15 mouse cellular contexts compared by ENCODE assay signal in genomic region chr15:95914963-95915362, GRCm38 (mm10).
"Had no signal": no experiment of that assay in that cellular context is flagged by ENCODE, and none has a peak within 500 bp of the region (broad histone marks: within the 10 kb centered on the region; RNA-seq: fewer than 3 reads in every experiment).

No protein-coding gene starts in this region.

- H3K4me3 ChIP-seq: limb, embryonic 12.5 days; limb, embryonic 15.5 days; liver, embryonic 15.5 days had no signal

- H3K27me3 ChIP-seq: limb, embryonic 12.5 days; limb, embryonic 15.5 days; liver, embryonic 15.5 days had no signal

- H3K4me1 ChIP-seq: limb, embryonic 12.5 days had no signal

- H3K9me3 ChIP-seq: limb, embryonic 12.5 days; limb, embryonic 15.5 days; liver, embryonic 15.5 days had no signal

- H3K9ac ChIP-seq: limb, embryonic 12.5 days; limb, embryonic 15.5 days; liver, embryonic 15.5 days had no signal

- DNase-seq: kidney, adult 18-20 months; kidney, adult 9 months; kidney, postnatal 14 days; kidney, postnatal 4 days; left cerebral cortex, postnatal 4 days; lung, adult 2 months; lung, postnatal 14 days; lung, postnatal 4 days; midbrain, embryonic 14.5 days; thymus, adult 18-20 months; thymus, postnatal 4 days had no signal

- H3K27ac ChIP-seq: limb, embryonic 12.5 days; limb, embryonic 15.5 days; liver, embryonic 15.5 days had no signal

- H3K4me2 ChIP-seq: limb, embryonic 12.5 days; limb, embryonic 15.5 days; liver, embryonic 15.5 days; midbrain, embryonic 11.5 days had no signal
